Mouse (Mus musculus) cortical plate, adult 2 months (tissue): Measurements from ENCODE around the gene Gm826. TPM values are rescaled to one million over a fixed set of nuclear protein-coding genes. Genes with fewer than 3 reads are reported as not detected.

Source experiments
- H3K27ac ChIP-seq: fragments of 200-500 bp; 2 replicates; pipeline ENCODE4 v1.5.1; 2012; ENCODE audit warnings: low read length, control low read depth, inconsistent platforms; ENCODE audit not compliant: insufficient read depth
- H3K4me1 ChIP-seq: fragments of 200-500 bp; 2 replicates; pipeline ENCODE4 v1.6.1; 2011; ENCODE audit warnings: low read length; ENCODE audit not compliant: control insufficient read depth, insufficient read depth
- H3K4me3 ChIP-seq: fragments of 200-500 bp; 2 replicates; pipeline ENCODE4 v1.5.1; 2011; ENCODE audit warnings: mild to moderate bottlenecking, low read length, control low read depth; ENCODE audit not compliant: insufficient read depth
- CTCF ChIP-seq: fragments of 200-500 bp; IDR thresholded peaks from 2 replicates; pipeline ENCODE4 v1.5.1; 2011; ENCODE audit warnings: mild to moderate bottlenecking, control low read depth, low read length; ENCODE audit not compliant: insufficient read depth; ENCODE audit errors: extremely low read depth
- POLR2A ChIP-seq: fragments of 200-500 bp; IDR thresholded peaks from 2 replicates; pipeline ENCODE4 v1.6.1; 2011; ENCODE audit warnings: mild to moderate bottlenecking, low read length, control low read depth; ENCODE audit not compliant: insufficient read depth; ENCODE audit errors: extremely low read depth
- polyA plus RNA-seq: library from polyadenylated mRNA; depleted of rRNA; stranded (reverse); fragments of >200 nt; gene quantifications from 2 replicates; pipeline ENCODE4 v1.2.3, GENCODE M21; 2012

Gm826 gene
- polyA plus RNA-seq, 1 experiment = 0.27 TPM

GRCm38 (mm10) chr2:160332516-160333325 is 1.2 kb downstream of the Gm826 start:
- Histone ChIP-seq H3K4me3 (no peak overlapping the region), H3K4me1 (no peaks in the 10 kb centered on the region), H3K27ac (no peak overlapping the region)
- TF ChIP-seq CTCF (no peak), POLR2A (no peak)

GRCm38 (mm10) chr2:160328886-160329285 is 5.1 kb downstream of the Gm826 start:
- Histone ChIP-seq H3K4me1 (no peaks in the 10 kb centered on the region), H3K27ac (no peak overlapping the region), H3K4me3 (no peak overlapping the region)
- TF ChIP-seq CTCF = no peak
- TF ChIP-seq POLR2A = no peak

- TF ChIP-seq POLR2A (no peak), CTCF (no peak)
- Histone ChIP-seq H3K4me1 (no peaks in the 10 kb centered on the region), H3K27ac (no peak overlapping the region), H3K4me3 (no peak overlapping the region)
These were observed 6.2 kb downstream of the Gm826 start for GRCm38 (mm10) chr2:160327716-160328115.

- H3K4me3 ChIP-seq = no peak overlapping the region
- no peak for TF ChIP-seq CTCF
- no peak for TF ChIP-seq POLR2A
- no peak overlapping the region for H3K27ac ChIP-seq
- H3K4me1 ChIP-seq = no peaks in the 10 kb centered on the region
These were observed 6.8 kb downstream of the Gm826 start for GRCm38 (mm10) chr2:160327167-160327566.

GRCm38 (mm10) chr2:160325105-160325644 is 8.8 kb downstream of the Gm826 start:
- H3K27ac ChIP-seq = no peak overlapping the region
- H3K4me3 ChIP-seq = no peak overlapping the region
- TF ChIP-seq CTCF (no peak), POLR2A (no peak)
- no peaks in the 10 kb centered on the region for H3K4me1 ChIP-seq

- Histone ChIP-seq H3K27ac (no peak overlapping the region), H3K4me1 (no peaks in the 10 kb centered on the region)
- TF ChIP-seq CTCF (no peak), POLR2A (no peak)
These were observed 12.1 kb downstream of the Gm826 start for GRCm38 (mm10) chr2:160321829-160322228.

GRCm38 (mm10) chr2:160318255-160318654 is 15.7 kb downstream of the Gm826 start:
- no peak for TF ChIP-seq CTCF
- TF ChIP-seq POLR2A = no peak
- H3K4me3 ChIP-seq = no peak overlapping the region
- H3K4me1 ChIP-seq = no peaks in the 10 kb centered on the region
- H3K27ac ChIP-seq = no peak overlapping the region

More at GRCm38 (mm10) chr2:160321829-160322228, 12.1 kb downstream of the Gm826 start:
- no peak overlapping the region for H3K4me3 ChIP-seq

GRCm38 (mm10) chr2:160313595-160314007 is 20.4 kb downstream of the Gm826 start:
- no peaks in the 10 kb centered on the region for H3K4me1 ChIP-seq
- TF ChIP-seq POLR2A (no peak), CTCF (no peak)
- H3K27ac ChIP-seq = no peak overlapping the region
- H3K4me3 ChIP-seq = no peak overlapping the region

- no peak for TF ChIP-seq POLR2A
- no peak for TF ChIP-seq CTCF
- Histone ChIP-seq H3K27ac (no peak overlapping the region), H3K4me3 (no peak overlapping the region), H3K4me1 (no peaks in the 10 kb centered on the region)
These were observed 28.9 kb downstream of the Gm826 start for GRCm38 (mm10) chr2:160305070-160305469.

- TF ChIP-seq CTCF (no peak), POLR2A (no peak)
- no peaks in the 10 kb centered on the region for H3K4me1 ChIP-seq
- H3K4me3 ChIP-seq = no peak overlapping the region
- H3K27ac ChIP-seq = no peak overlapping the region
These were observed 30.0 kb downstream of the Gm826 start for GRCm38 (mm10) chr2:160303992-160304391.

- TF ChIP-seq POLR2A (no peak), CTCF (no peak)
- no peak overlapping the region for H3K27ac ChIP-seq
- no peaks in the 10 kb centered on the region for H3K4me1 ChIP-seq
- no peak overlapping the region for H3K4me3 ChIP-seq
These were observed 31.9 kb downstream of the Gm826 start for GRCm38 (mm10) chr2:160302013-160302412.
